Mouse (Mus musculus) lung, postnatal 14 days (tissue): ENCODE measurements around the gene Fancc.

Source experiments
- DNase-seq: peaks from one replicate; pipeline ENCODE4 v3.0.0; 2021

Gene Fancc

GRCm38 (mm10) chr13:63496646-63497582 lies at the start of gene Fancc:
Gene Fancc (minus strand): TSS chr13:63497278.
- no peak for DNase-seq

DNA sequence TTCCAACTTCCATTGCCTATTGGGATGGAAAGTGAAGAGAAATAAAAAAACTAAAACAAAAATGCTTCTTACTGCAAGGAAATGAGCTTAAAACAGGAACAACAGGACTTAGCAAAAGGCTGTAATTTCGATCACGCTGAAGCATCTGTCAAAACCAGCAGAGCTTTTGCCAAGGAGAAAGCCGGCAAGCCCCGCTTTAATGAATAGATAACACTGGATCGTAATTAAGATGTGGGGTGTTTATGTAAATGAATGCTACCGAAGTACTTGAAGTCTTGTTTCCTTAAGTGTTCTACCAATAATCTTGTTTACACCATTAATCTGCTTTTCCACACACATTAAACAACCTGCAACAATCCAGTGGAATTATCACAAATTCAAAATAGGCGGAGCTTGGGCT lies 48.2 kb upstream of the Fancc start:
- no peak for DNase-seq

DNA sequence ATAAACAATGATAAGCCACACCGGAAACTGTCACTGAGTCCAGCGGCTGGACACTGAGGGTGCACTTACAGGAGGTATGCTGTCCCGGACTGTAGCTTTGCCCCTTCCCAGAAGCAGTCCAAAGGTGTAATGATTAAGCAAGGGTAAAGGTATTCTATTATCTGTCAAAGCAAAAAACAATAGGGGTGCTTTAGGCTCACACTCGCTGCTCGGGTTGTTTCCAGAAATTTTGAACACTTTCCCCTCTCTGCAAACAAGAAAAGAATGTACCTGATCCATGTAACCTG lies 47.8 kb upstream of the Fancc start:
- no peak for DNase-seq

DNA sequence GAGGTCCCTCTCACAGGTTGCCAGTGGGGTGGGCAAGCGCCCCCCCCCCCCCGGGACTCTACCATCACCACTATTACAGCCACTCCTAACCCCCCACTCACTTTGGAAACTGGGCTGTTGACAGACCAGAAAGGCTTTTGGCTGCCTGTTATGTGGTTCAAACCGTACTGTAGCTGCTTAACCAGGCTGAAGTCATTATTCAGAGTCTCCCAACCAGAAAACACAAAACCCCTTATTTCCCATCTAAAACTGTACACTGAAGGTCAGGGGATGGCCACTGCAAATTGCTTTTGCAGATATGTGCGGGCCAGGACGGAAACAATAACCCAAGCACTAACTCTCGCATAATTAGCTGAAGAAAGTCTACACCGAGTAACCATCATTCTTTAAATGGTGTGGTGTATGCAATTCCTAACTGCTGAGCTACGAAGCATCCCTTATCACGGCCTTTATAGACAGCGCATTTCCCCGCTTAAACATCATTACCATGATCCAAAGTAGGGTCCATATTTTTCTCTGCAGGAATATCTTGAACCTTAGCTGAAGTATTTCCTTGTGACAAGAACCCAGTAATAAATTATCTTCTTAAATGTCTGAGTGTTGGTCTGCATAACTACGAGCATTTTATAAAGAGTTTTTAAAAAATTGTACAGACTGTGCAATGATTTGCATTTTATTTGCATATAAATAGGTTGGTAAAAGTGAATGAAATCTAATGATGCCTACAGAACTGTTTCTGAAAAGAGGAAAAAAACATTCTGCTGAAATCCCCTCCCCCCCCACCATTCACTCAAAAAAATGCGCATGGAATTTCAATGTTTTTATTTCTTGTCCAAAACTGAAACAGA lies 47.3 kb upstream of the Fancc start:
- no peak for DNase-seq

- no peak for DNase-seq
Observed at GRCm38 (mm10) chr13:63543459-63543858, 46.4 kb upstream of the Fancc start.

DNA sequence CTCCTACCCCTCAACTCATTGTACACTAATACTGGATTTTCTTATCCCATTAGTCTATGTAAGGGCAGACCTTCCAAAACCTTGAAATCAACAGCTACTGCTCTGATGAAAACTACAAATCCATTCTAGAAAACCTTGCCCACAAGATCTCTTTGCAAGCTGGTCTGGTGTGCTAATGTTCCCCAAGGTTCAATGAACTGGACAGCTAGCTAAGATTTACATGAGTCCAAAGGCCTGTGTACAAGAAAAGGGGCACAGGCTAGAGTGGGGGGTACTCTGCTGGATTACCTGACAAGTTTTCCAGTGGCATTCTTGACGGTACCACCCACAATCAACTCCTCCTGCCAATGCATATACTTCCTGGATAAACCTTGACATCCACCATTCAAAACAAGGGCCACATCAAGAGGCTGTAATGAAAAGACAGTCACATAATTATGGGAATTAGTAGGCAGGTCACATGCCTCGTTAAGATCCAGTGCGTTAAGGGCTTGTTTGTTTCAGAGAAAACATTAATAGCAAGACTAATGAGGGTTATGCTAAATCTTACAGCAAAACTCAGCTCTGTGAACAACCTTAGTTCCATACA lies 45.8 kb upstream of the Fancc start:
- no peak for DNase-seq

- DNase-seq, result no peak
Observed at GRCm38 (mm10) chr13:63541510-63541909, 44.4 kb upstream of the Fancc start.

DNA sequence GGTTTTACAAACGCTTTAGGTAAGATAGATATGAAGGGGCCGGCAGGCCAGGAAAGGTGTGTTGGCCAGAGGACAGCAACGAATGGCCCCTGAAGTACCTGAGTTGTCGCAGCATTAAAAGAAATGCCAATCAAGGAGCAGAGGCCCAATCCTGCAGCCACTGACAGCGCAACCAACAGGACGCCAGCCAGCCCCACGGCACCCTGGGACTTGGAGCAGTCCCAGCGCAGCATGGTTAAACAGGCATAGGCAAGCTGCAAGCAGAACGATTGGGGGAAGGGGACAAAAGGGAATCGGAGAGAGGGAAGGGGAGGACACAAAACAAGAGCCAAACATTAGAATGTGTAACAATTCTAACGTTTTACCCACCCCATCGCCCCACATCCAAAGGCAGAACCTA lies 43.5 kb upstream of the Fancc start:
- no peak for DNase-seq

- no peak for DNase-seq
Observed at GRCm38 (mm10) chr13:63534981-63535380, 37.9 kb upstream of the Fancc start.

DNA sequence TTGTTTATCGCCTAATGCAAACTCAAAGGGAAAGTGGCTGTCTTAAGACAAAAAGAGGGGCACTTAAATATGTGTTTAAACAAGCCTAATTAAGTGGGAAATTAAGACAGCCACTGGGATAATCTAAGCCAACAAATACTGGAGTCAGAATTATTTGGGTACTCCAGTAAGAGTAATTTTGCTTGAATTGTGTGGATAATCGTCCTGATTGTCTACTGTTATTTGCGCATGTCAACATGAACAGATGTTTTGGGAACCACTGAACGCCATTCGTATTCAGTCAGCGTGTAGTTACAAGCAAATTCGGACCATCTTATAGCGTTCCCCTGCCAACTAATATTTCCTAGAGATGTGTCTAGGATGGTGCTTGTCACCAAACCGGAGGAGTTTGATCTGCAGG lies 33.8 kb upstream of the Fancc start:
- DNase-seq, result no peak

GRCm38 (mm10) chr13:63530371-63530764 lies 33.3 kb upstream of the Fancc start:
- DNase-seq, result no peak

DNA sequence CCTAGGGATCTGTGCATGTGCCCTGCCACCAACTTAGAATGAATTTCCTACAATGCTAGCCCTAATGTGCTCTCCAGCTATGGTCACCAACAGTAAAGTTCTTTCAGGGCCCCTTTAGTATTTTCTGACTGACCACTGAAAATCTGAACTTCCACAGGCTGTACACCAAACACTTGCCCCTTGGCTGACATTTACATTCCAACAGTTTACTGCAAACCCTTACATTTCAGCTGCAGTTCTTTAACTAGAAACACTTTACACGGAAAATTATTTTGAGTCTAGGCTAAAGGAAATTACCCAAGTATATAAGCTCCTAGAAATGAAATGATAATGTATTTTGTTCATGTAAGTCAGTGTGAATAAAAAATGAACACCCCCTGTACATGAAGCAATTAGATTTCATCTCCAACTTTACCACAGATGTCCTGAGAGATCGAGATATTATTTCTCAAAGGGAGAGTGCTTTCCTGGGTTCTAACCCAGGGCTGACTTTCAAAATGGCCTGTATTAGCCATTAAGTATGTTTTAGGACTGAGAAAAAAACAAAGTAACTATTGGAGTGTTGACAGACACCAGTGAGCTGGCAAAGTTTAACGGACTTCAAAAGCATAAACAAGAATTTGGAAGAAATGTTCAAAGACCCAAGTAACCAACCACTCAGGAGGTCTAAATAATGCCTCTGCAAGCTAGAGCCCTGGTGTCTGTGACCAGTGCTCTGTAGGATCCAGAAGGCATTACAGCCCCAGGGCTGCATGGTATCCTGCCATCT lies 32.7 kb upstream of the Fancc start:
- no peak for DNase-seq

DNA sequence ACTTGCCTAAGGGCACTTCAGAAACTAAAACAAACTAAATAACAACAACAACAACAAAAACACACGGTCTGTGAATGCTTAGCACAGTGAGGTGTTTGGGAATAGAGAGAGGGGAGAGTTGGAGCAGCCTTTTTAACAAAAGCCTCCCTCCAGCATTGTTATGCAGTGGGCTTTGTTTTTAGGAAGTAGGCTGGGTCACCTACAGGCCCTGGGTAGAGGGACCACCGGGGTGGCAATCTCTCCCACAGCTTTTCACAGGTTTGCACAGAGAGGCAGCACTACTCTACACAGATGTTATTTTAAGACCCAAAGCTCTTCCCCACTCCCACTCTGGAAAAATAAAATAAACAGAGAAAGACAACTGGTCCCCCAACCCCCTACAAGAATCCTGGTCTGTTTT lies 31.8 kb upstream of the Fancc start:
- no peak for DNase-seq

DNA sequence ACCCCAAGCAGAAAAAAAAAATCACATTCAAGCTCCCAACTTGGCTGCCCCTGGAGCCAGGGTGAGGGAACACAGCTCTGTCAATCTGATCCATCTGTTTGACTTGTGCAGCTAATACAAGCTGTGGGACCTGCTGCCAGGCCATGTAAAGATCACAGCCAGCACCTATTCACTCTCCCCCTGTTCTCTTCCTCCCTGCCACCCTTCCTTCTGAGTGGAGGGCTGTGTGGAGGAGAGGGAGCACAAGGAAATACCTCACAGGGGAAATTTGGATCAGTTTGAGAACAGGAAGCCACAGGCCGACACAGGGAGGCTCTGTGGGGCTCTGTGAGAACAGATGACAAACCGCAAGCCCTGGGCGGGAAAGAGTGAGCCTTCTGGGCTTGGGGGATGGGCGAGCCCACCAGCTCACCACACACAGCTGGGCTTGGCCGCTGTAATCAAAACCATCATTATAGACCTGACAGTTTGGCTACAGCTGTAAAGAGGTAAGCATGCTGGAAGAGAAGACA lies 31.1 kb upstream of the Fancc start:
- no peak for DNase-seq

DNA sequence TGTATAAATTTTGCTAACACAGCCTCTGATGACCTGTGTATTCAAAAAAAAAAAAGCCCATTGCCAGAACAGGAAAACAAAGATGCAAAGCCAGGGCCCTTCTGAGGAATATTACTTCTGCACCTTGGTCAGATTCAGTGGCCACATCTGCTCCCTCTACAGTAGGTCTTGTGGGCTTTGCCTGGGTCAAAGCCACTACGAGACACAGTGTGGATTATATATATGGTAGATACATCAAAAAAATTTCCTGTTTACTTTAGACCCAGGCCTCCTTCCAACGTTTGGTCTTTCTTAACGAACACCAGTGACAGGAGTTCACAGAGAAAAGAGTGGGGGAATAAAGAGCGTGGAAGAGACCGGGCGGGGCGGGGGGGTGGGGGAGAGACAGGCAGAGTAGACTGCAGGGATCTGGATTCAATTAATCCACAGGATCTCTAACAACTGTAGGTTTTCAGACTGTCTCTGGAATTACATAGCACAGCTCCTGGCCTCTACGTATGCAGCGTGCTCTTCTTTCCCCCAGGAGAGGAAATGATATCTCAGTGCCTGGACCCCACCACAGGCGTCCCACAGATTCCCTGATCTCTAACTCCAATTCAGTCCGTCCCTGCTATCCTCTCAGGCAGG lies 28.6 kb upstream of the Fancc start:
- no peak for DNase-seq

GRCm38 (mm10) chr13:63524608-63525570 lies 27.8 kb upstream of the Fancc start:
- no peak for DNase-seq

DNA sequence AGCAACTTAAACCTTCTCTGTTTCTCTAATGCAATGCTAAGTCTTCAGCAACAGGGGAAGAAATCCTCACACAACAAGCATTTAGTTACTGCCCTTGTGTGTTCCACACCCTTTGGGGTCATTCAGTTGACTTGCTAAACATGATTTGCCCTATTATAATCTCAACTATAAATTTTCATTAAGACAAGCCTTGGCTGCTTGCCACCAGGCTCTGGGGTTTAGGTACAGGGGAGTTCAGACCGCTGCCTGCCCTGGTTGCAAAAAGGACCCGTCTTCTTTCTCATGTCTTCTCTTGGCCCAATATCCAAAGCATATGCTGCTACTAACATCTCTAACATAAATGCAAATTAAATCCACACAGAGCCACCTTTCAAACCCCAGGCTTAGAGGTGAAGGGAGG lies 27.0 kb upstream of the Fancc start:
- DNase-seq, result no peak

- DNase-seq, result no peak
Observed at GRCm38 (mm10) chr13:63522832-63523231, 25.8 kb upstream of the Fancc start.

- no peak for DNase-seq
Observed at GRCm38 (mm10) chr13:63520110-63520509, 23.0 kb upstream of the Fancc start.

GRCm38 (mm10) chr13:63516535-63516934 lies 19.5 kb upstream of the Fancc start:
- no peak for DNase-seq

DNA sequence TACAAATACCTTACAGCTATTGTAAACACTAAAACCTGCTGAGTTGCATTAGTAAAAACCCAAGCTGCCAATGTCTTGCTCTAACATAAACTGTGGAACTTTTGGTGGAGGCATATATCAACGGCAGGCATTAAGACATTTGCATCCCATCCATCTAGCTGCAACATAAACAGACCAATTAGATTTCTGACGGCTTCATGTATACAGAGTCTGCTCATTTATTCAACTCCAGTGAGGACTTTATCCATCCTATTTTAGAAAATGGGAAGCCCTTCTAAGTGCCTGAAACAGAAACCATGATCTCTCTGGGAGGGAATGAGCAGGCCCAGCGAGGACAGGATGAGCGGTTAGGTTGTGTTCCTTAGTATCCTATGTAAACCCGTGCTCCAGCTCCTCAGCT lies 18.5 kb upstream of the Fancc start:
- DNase-seq, result no peak
